Comparison of ENCODE assay signal across 22 mouse cellular contexts in the genomic region with DNA sequence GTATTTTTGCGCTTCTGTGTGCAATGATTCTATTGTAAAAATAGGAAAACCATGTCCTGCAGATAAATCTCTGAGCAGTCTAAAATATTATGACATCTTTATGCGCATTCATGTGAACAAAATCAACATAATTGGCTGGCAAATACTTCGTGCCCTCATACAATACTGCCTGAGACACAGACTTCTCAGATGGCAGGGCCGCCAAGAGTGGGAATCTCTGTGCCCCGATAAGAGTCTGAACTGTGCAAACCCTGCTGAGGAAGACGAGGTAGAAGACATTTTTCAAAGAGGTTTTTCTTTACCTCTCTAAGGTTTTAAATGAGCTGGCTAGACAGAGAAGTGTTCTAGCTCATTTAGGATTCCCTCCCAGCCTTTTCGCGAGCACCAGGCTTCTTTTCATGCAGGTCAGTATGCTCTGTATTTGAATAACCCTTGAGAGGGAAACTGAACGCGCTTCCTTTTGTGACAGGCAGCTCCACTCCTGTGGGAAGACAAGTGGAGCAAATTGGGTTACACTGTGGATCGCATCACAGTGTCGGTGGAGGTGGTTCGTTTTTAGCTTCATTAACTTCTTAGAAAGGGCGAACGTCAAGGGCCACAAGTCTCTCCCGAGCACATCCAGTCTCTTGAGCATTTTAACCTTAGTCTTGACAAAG.
DNase-seq lines count a peak whose midpoint lies in the region; ATAC-seq and TF ChIP-seq lines count a peak whose summit lies in the region.
"Had no signal": no experiment of that assay in that cellular context is flagged by ENCODE, and none has a peak within 500 bp of the region (broad histone marks: within the 10 kb centered on the region; RNA-seq: fewer than 3 reads in every experiment).

No protein-coding gene starts in this region.

- no peaks in the 10 kb centered on the region for H3K27me3 ChIP-seq in forebrain, embryonic 14.5 days (replicated peaks; ENCODE audit: control insufficient read depth, insufficient read depth, low read length)
- no peaks in the 10 kb centered on the region for H3K27me3 ChIP-seq in forebrain, embryonic 11.5 days (ENCODE audit: control insufficient read depth, insufficient read depth, low read length)
- H3K27me3 ChIP-seq in hindbrain, embryonic 10.5 days (ENCODE audit: insufficient read depth, poor library complexity, severe bottlenecking): no peaks in the 10 kb centered on the region
- no peaks in the 10 kb centered on the region for H3K27me3 ChIP-seq in midbrain, embryonic 14.5 days (ENCODE audit: control insufficient read depth, insufficient read depth, low read length)
- no peaks in the 10 kb centered on the region for H3K27me3 ChIP-seq in heart, adult 2 months (ENCODE audit: control insufficient read depth, insufficient read depth, low read length)
- H3K27me3 ChIP-seq: heart, embryonic 13.5 days; limb, embryonic 12.5 days; liver, embryonic 15.5 days; Patski had no signal

- no peak for ATAC-seq in forebrain, embryonic 14.5 days
- ATAC-seq in forebrain, embryonic 11.5 days (replicated peaks; ENCODE audit: low FRiP score): no peak
- peak; percentile 46; the same call in 1 of the 2 replicates for ATAC-seq in midbrain, embryonic 14.5 days (ENCODE audit: low FRiP score, low TSS enrichment)
- ATAC-seq: activated CD4-positive, CD25-positive, alpha-beta regulatory T cell, adult 4 months; intestine, postnatal 0 days; lung, postnatal 0 days; Patski had no signal

- no peak for TF ChIP-seq EP300 in heart, adult 2 months (IDR thresholded peaks at IDR 0.05; ENCODE audit: insufficient read depth, low read depth, low read length)

- H3K36me3 ChIP-seq in forebrain, embryonic 14.5 days (ENCODE audit: control insufficient read depth, insufficient read depth, low read length): no peaks in the 10 kb centered on the region
- H3K36me3 ChIP-seq in forebrain, embryonic 11.5 days (ENCODE audit: control insufficient read depth, insufficient read depth, low read length): no peaks in the 10 kb centered on the region
- no peaks in the 10 kb centered on the region for H3K36me3 ChIP-seq in hindbrain, embryonic 10.5 days
- H3K36me3 ChIP-seq in midbrain, embryonic 14.5 days (ENCODE audit: control insufficient read depth, insufficient read depth, low read length): no peaks in the 10 kb centered on the region
- no peaks in the 10 kb centered on the region for H3K36me3 ChIP-seq in heart, adult 2 months (ENCODE audit: control insufficient read depth, insufficient read depth, low read length)
- H3K36me3 ChIP-seq: heart, embryonic 13.5 days; limb, embryonic 12.5 days; liver, embryonic 15.5 days had no signal

- H3K4me1 ChIP-seq in forebrain, embryonic 14.5 days (ENCODE audit: control insufficient read depth, insufficient read depth, low read length): no peaks in the 10 kb centered on the region
- no peaks in the 10 kb centered on the region for H3K4me1 ChIP-seq in forebrain, embryonic 11.5 days (replicated peaks; ENCODE audit: control insufficient read depth, insufficient read depth, low read length)
- peaks cover 8% of the 10 kb centered on the region; the same call in 1 of the 2 replicates for H3K4me1 ChIP-seq in hindbrain, embryonic 10.5 days (replicated peaks)
- peaks cover 9% of the 10 kb centered on the region; the same call in 1 of the 2 replicates for H3K4me1 ChIP-seq in midbrain, embryonic 14.5 days (ENCODE audit: control insufficient read depth, insufficient read depth, low read length)
- no peaks in the 10 kb centered on the region for H3K4me1 ChIP-seq in heart, adult 2 months (ENCODE audit: control insufficient read depth, insufficient read depth, low read length)
- H3K4me1 ChIP-seq: heart, embryonic 13.5 days; limb, embryonic 12.5 days; liver, embryonic 15.5 days had no signal

- WGBS in forebrain, embryonic 14.5 days: 32% methylated on average over 16 of the region's 16 CpGs
- 48% methylated on average over 16 of the region's 16 CpGs for WGBS in forebrain, embryonic 11.5 days
- 51% methylated on average over 16 of the region's 16 CpGs for WGBS in hindbrain, embryonic 10.5 days
- WGBS in midbrain, embryonic 14.5 days: 34% methylated on average over 16 of the region's 16 CpGs
- WGBS in heart, adult 2 months: 83% methylated on average over 16 of the region's 16 CpGs

- H3K9ac ChIP-seq in forebrain, embryonic 14.5 days (ENCODE audit: low read length): no peak overlapping the region
- no peak overlapping the region for H3K9ac ChIP-seq in forebrain, embryonic 11.5 days (ENCODE audit: low read length)
- peak overlapping the region; percentile 16; the same call in 1 of the 2 replicates for H3K9ac ChIP-seq in midbrain, embryonic 14.5 days (replicated peaks; ENCODE audit: low read length)
- no peak overlapping the region for H3K9ac ChIP-seq in heart, adult 2 months (ENCODE audit: low read depth, low read length)
- H3K9ac ChIP-seq: heart, embryonic 13.5 days; limb, embryonic 12.5 days; liver, embryonic 15.5 days had no signal

- TF ChIP-seq POLR2A in heart, adult 2 months (IDR thresholded peaks at IDR 0.05; ENCODE audit: insufficient read depth, low read depth, low read length): no peak

- peak; percentile 18 for DNase-seq in forebrain, embryonic 14.5 days (ENCODE audit: low spot score)
- DNase-seq in forebrain, embryonic 11.5 days (ENCODE audit: low spot score): no peak
- DNase-seq in Muller cell, postnatal 12 days (ENCODE audit: inconsistent ontology term): peak; percentile 47
- DNase-seq in hindbrain, embryonic 10.5 days (ENCODE audit: low spot score): peak; percentile 8
- DNase-seq in midbrain, embryonic 14.5 days: peak; percentile 43
- no peak for DNase-seq in heart, postnatal 14 days
- DNase-seq in layer of hippocampus, adult 11-12 months (ENCODE audit: low spot score): no peak
- DNase-seq in heart, adult 2 months: no peak
- DNase-seq: adrenal gland, postnatal 14 days; cerebellum, adult 2 months; gastrocnemius, postnatal 36 days; heart, postnatal 4 days had no signal

- H3K9me3 ChIP-seq in forebrain, embryonic 14.5 days (replicated peaks; ENCODE audit: control insufficient read depth, low read length): no peaks in the 10 kb centered on the region
- no peaks in the 10 kb centered on the region for H3K9me3 ChIP-seq in forebrain, embryonic 11.5 days (ENCODE audit: control insufficient read depth, low read length)
- no peaks in the 10 kb centered on the region for H3K9me3 ChIP-seq in hindbrain, embryonic 10.5 days
- no peaks in the 10 kb centered on the region for H3K9me3 ChIP-seq in midbrain, embryonic 14.5 days (ENCODE audit: control insufficient read depth, low read length)
- H3K9me3 ChIP-seq: heart, embryonic 13.5 days; limb, embryonic 12.5 days; liver, embryonic 15.5 days had no signal

- intact Hi-C loops in heart, postnatal 14 days (cut with DNase I): no loop called here
- intact Hi-C loops in heart, adult 2 months (cut with DNase I): no loop called here

- no peak overlapping the region for H3K4me2 ChIP-seq in forebrain, embryonic 14.5 days (ENCODE audit: low read length)
- H3K4me2 ChIP-seq in forebrain, embryonic 11.5 days (ENCODE audit: low read depth, low read length, severe bottlenecking): no peak overlapping the region
- peak overlapping the region; percentile 39 for H3K4me2 ChIP-seq in midbrain, embryonic 14.5 days (ENCODE audit: low read length)
- H3K4me2 ChIP-seq: heart, embryonic 13.5 days; limb, embryonic 12.5 days; liver, embryonic 15.5 days had no signal

- no peak overlapping the region for H3K4me3 ChIP-seq in forebrain, embryonic 14.5 days (ENCODE audit: low read depth, low read length)
- no peak overlapping the region for H3K4me3 ChIP-seq in forebrain, embryonic 11.5 days (ENCODE audit: low read depth, low read length)
- no peak overlapping the region for H3K4me3 ChIP-seq in hindbrain, embryonic 10.5 days
- H3K4me3 ChIP-seq in midbrain, embryonic 14.5 days (replicated peaks; ENCODE audit: low read depth, low read length): no peak overlapping the region
- no peak overlapping the region for H3K4me3 ChIP-seq in heart, adult 2 months
- H3K4me3 ChIP-seq: erythroblast, embryonic 14.5 days; heart, embryonic 13.5 days; limb, embryonic 12.5 days; liver, embryonic 15.5 days had no signal

- no peak overlapping the region for H3K27ac ChIP-seq in forebrain, embryonic 14.5 days (ENCODE audit: low read depth, low read length)
- no peak overlapping the region for H3K27ac ChIP-seq in forebrain, embryonic 11.5 days (ENCODE audit: low read depth, low read length)
- no peak overlapping the region for H3K27ac ChIP-seq in hindbrain, embryonic 10.5 days
- 0 out of 2 replicates have a peak overlapping the region, but pooled peaks have one; percentile 32 for H3K27ac ChIP-seq in midbrain, embryonic 14.5 days (replicated peaks; ENCODE audit: low read depth, low read length)
- no peak overlapping the region for H3K27ac ChIP-seq in heart, adult 2 months
- H3K27ac ChIP-seq: heart, embryonic 13.5 days; kidney, postnatal 0 days; limb, embryonic 12.5 days; liver, embryonic 15.5 days; stomach, postnatal 0 days had no signal

- no peaks in the 10 kb centered on the region for H3K79me2 ChIP-seq in heart, adult 2 months (replicated peaks; ENCODE audit: control insufficient read depth, insufficient read depth, low read length)

- TF ChIP-seq CTCF in heart, adult 2 months (IDR thresholded peaks at IDR 0.05): no peak

Comparison
In these comparisons a context has a peak if more than half of its experiments do, and no peak if none do; other contexts are left out.
1. DNase-seq: peak in forebrain, embryonic 14.5 days (single experiment), Muller cell, postnatal 12 days (single experiment), hindbrain, embryonic 10.5 days (single experiment) and midbrain, embryonic 14.5 days (single experiment); none in forebrain, embryonic 11.5 days (single experiment), heart, postnatal 14 days (0 of 2), layer of hippocampus, adult 11-12 months (single experiment) and heart, adult 2 months (0 of 2).